Mouse (Mus musculus) T-cell, adult 2 months (primary cell): ENCODE measurements at regions not wholly inside any gene's neighbourhood (a gene's known extent, or its start where the extent isn't known, plus 50 kb on each side); places are given as distances from the start of the nearest gene placed in this dataset.

ENCODE experiments used
- DNase-seq: peaks from one replicate; pipeline ENCODE4 v3.0.0; 2022; ENCODE audit warnings: low spot score

GRCm38 (mm10) chr6:100045109-100045508, 242.2 kb downstream of the Rybp start:
- DNase-seq: no peak

DNA sequence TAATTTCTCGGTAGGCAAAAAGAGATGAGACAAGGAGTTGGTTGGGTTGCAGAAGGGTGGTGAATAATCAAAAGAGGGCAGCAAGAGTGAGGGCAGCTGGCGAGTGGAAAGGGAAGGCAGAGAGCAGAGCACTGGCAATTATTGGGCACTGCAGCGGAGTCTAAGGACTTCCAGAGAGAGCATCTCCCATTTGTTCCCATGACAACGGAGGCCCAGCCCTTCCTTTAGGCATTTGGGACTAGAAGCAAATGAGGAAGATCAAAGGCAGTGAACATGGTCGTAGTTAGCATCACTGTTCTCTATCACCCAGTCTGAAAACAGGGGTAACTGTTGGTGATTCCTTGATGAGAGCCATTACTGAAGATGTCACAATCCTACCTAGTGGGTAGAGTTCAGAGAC, 246.1 kb downstream of the Rybp start:
- DNase-seq: no peak

- no peak for DNase-seq
These were observed 246.8 kb downstream of the Rybp start for GRCm38 (mm10) chr6:100040459-100040984.

DNA sequence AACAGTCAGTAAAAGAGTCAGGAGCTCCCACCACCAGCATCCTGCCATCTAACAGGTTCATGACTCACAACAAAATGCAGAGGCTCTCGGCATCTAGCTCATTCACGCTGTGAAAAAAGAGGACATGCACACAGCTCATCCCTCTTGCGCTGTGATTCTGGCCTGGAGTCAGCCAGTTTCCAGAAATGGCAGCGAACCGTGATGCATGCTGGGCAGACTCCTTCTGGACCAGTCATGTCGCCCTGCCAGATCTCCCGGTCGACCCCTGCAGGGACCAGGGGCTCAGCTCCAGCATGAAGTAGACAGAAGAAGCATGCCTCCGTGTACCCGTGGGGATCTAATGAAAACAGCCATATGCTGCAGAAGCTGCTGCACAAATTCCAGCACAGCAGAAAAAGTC, 254.6 kb downstream of the Rybp start:
- DNase-seq: no peak

DNA sequence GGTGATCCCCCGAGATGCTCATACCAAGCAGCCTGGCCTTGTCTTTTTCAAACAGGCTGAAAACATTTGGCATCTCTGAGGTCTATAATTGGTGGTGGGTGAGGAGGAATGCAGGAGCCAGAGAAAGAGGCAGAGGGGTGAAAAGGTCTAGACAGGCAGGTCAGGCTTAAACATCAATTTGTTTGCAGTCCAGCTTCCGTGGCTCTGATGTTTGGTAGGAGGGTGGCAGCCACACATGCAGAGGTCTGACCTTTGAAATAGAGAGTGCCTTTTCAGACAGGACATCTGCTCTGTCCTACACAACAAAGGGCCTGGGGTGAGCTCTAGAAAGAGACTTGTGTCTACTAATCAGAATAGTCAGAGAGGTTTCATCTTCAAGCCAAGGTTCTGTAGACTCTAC, 256.8 kb downstream of the Rybp start:
- no peak for DNase-seq

GRCm38 (mm10) chr6:100030010-100030409, 257.3 kb downstream of the Rybp start:
- DNase-seq: no peak

DNA sequence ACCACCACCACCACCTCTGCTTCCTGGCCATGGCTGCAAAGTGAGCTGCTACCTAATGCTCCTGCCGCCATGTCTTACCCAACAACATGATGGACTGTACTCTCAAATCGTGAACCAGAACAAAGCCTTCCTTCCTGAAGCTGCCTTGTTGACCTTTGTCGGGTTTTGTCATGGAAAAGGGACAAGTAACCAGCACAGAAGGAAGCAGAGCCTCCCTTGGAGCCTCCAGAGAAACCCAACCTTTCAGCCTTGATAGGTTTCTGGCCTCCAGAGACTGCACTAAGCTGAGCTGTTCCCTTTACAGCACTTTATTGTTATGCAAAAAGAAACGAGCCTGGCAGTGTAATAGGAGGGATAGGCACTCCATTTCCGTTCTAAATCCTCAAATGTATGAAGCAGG, 259.8 kb downstream of the Rybp start:
- no peak for DNase-seq

- DNase-seq: no peak
These were observed 261.7 kb downstream of the Rybp start for GRCm38 (mm10) chr6:100025531-100025951.

DNA sequence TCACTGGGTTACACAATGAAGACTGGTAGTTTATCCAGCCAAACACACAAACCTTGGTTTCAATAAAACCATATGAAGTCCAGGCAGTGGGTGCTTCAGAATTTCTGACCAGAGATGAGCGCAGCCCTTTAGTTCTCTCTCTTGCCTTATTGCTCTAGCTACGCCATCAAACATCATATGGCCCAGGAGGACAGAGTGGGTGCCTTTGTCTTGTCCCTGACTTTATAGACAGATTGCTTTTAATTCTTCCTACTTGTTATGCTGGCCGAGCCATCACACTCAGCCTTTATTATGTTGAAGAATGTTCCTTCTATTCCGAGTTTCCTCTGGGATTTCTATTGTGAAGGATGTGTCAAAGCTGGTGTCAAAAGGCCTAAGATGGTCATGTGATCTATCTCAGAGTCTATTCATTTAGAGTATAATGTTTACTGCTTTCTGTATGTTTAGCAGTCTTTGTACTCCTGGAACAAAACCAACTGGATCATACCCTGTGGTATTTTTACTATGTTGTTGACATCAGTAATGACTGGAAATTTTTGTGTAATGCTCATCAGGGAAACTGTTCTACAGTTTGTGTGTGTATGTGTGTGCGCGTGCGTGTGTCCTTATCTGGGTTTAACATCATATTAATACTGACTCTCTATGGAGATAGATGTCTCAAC, 263.7 kb downstream of the Rybp start:
- DNase-seq: no peak

DNA sequence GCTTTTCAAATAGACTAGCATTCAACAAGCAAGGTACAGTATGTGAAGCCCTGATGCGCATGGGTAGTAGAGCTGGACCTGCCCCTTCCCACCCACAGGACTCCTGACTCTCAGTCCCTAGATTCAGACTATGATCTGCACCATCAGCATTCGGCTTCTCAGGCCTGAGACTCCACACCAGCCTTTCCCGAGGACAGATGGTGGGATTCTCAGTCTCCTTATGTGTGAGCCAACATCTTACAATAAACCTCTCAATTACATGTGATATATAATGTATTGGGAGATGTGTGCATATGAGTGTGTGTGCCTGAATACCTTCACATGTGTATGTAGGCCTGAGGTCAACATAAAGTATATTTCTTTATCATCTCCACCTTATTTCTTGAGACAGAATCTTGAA, 268.3 kb downstream of the Rybp start:
- no peak for DNase-seq

- no peak for DNase-seq
These were observed 273.3 kb downstream of the Rybp start for GRCm38 (mm10) chr6:100013949-100014348.

DNA sequence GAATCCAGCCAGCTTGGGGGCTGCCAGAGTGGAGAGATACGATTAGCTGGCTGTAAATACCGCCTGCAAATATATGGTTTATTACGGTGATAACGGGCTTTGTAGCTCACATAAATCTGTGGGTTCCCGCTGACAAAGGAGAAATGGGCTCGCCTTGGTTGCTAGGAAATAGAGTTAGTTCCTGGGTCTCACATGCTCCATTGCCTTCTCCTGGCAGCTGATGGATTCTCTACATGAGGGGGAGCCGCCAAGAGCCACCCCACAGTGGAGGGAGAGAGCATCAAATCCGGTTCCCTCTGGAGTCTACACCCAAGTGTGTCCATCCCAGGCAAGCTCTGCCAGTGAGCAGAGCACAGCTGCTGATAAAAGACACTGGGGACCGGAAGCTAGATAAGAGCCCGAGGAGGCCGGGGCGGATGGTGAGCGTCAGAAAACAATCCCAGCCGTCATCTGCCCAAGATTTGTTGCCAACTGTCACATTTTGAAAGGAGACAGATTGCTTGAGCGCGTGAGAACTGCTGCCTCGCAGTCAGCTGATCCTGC, 275.7 kb downstream of the Rybp start:
- peak; percentile 60 for DNase-seq

DNA sequence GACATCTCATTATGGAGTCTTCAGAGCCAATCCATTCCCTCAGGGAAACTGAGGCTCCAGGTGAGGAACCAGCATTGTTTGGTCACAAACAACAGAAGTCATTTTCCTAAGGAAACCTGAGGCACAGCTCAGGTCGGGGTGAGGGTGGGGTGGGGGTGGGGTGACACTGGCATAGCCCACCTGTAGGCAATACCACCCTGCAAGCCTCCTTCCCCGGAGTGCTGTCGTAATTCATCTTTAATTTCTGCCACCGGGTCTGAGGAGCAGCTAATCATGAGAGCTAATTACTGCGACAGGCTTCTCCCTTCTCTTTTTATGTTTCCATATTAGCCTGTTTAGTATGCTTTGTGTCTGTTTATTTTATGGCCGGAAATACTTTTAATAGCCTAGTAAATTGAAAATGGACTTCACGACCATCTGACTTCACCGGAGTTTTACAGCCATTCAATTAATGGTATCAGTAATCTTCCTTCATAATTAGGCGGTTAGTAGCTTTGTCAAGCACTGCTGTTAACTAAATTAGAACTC, 276.3 kb downstream of the Rybp start:
- DNase-seq: no peak

DNA sequence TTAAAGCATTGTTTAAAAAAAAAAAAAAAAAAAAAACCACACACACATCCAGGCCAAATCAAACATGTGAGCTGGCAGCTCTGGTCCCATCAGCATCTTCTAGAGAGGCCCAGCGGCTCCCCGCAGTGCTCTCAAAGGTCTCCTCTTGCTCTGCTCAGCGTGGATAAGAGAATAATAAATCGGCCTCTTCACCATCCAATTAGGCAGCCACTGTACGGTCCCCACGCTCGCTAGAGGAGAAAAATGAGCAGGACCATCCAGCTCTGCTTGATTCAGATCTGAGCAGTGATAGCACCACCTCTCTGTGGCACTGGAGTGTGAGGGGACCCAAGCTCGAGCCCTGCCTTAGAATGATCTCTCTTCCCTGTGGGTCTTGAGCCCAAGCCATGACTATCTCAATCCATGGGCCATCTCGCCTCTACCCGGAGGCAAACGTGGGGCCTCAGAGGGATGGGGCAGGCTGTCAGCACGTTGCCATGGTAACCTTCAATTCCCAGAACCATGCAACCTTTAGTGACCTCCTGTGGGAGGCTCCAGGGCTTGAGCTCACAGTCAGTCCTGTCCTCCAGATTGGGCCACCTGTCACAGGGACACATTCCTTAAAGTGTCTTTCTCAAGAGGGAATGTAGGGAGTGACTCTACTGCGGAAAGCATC, 273.6 kb upstream of the Prok2 start:
- no peak for DNase-seq

GRCm38 (mm10) chr6:99995970-99996956, 270.1 kb upstream of the Prok2 start:
- DNase-seq: no peak

DNA sequence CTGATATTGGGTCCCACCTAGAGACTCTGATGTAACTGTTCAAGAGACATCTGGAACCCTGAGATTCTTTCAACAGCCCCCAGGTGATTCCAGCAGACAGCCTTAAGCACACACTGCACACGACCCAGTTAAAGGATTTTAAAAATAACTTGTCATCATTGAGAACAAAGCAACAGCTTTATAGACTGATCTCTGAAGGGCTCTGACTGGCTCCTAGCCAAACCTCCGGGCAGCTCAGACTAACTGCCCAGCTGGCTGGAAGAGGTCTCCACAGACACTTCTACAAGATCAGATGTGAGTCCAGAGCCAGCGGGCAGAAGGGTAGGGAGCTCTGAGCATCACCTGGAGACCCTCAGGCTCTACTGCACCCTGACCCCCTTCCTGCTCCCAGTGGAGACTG, 267.8 kb upstream of the Prok2 start:
- no peak for DNase-seq

- DNase-seq: no peak
These were observed 264.9 kb upstream of the Prok2 start for GRCm38 (mm10) chr6:99991079-99991478.

GRCm38 (mm10) chr6:99990604-99991003, 264.4 kb upstream of the Prok2 start:
- DNase-seq: no peak

DNA sequence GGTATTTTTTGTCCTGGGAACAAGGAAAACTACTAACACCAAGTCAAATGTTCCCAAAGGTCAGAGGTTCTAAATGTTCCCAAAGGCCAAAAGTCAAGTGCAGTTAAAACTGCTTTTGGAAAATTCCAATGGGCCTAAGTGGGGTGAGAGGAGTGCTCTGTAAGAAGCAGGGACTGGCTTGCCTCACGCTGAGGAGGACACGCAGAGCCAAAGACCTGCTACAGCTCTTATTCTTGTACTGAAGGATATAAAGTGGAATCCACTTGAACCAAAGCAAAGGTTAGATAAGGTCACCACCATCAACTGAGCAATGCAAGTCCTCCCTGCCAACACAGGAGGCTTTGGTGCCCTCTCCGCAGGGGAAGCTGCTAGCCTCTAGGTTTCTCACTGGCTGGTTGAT, 260.3 kb upstream of the Prok2 start:
- DNase-seq: no peak

DNA sequence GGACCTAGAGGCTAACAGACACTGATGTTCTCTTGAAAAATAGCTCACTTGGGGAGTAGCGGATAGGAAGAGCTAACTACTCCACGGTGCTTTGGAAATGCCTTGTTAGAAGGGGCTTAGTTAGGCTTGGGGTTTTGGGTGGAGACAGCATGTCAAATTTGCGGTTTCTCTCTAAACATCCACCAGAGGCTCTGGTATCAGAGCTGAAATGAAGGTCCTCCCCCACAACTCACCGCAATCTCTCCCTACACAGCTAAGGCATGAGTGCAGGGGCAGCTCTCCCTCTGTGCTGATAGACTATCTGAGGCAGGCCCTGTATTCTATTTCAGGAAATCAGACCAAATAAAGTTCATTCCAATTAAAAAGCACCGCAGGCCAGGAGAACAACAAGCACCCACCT, 259.1 kb upstream of the Prok2 start:
- DNase-seq: peak; percentile 39

DNA sequence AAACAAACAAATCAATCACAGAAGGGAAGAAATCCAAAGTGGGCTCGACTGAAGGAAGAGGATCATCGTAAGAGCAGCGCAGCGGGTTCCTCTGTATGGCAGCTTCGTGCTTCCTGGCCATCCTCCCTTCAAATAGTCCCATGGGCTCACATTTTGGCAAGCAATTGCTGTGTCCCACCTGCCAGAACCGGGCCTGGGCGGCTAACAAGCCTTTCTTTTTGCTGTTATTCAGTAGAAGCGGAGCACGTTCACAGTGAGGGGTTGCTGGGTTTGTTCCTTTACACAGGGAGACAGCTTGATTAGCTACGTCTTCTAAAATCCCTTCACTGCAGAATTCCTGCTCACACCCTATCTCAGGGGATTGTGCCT, 258.6 kb upstream of the Prok2 start:
- no peak for DNase-seq
